Mouse (Mus musculus) CH12.LX (cell line): ENCODE measurements around the gene Dse. TPM values are rescaled to one million over a fixed set of nuclear protein-coding genes. Genes with fewer than 3 reads are reported as not detected.

ENCODE experiments used
- DNase-seq: peaks from one replicate; pipeline ENCODE4 v3.0.0-alpha.2; 2013; ENCODE audit errors: extremely low read depth
- H3K27ac ChIP-seq: 2 replicates; pipeline ENCODE4 v1.5.1; 2012; ENCODE audit warnings: low read depth, mild to moderate bottlenecking, control low read depth, moderate library complexity; ENCODE audit not compliant: insufficient read depth
- H3K27me3 ChIP-seq: replicated peaks from 2 replicates; pipeline ENCODE3; 2012; ENCODE audit warnings: inconsistent platforms
- H3K36me3 ChIP-seq, 2 experiments: replicated peaks in 1 of 2; 2 replicates each; pipeline versions ENCODE3 to v1.6.1; 2012; ENCODE audit warnings: inconsistent platforms in 1 of 2, low read length in 1 of 2, mild to moderate bottlenecking in 1 of 2, mixed read lengths in 1 of 2, moderate library complexity in 1 of 2; ENCODE audit not compliant: control insufficient read depth in 1 of 2, insufficient read depth in 1 of 2
- H3K4me1 ChIP-seq, 2 experiments: 2 replicates each; pipeline ENCODE4 v1.6.1; 2012; ENCODE audit warnings: inconsistent platforms in 1 of 2, moderate library complexity in 1 of 2; ENCODE audit not compliant: insufficient read depth in 2 of 2, control insufficient read depth in 1 of 2
- H3K4me2 ChIP-seq: 2 replicates; pipeline ENCODE4 v1.6.1; 2012; ENCODE audit warnings: low read depth, mild to moderate bottlenecking, control low read depth; ENCODE audit not compliant: poor library complexity, insufficient read depth, severe bottlenecking
- H3K4me3 ChIP-seq, 3 experiments: fragments of 150-350 bp in 1 of 3; sonication (generic) in 1 of 3; replicated peaks in 1 of 3; 2 replicates each; pipeline versions ENCODE3 to v1.5.1; 2011 to 2012; ENCODE audit warnings: low read depth in 2 of 3, low read length in 2 of 3, mild to moderate bottlenecking in 2 of 3, moderate library complexity in 2 of 3, control low read depth in 1 of 3, improper control_type of control experiment in 1 of 3, inconsistent platforms in 1 of 3, mixed read lengths in 1 of 3; ENCODE audit not compliant: poor library complexity in 1 of 3
- H3K79me2 ChIP-seq: replicated peaks from 2 replicates; pipeline ENCODE4 v1.6.1; 2012; ENCODE audit warnings: mild to moderate bottlenecking, moderate library complexity; ENCODE audit not compliant: control insufficient read depth, poor library complexity, insufficient read depth, severe bottlenecking; ENCODE audit errors: extremely low read depth
- H3K9ac ChIP-seq: 2 replicates; pipeline ENCODE4 v1.6.1; 2012; ENCODE audit warnings: low read depth, mild to moderate bottlenecking, control low read depth, moderate library complexity; ENCODE audit not compliant: insufficient read depth
- H3K9me3 ChIP-seq: replicated peaks from 2 replicates; pipeline ENCODE3; 2012; ENCODE audit warnings: low read length, inconsistent platforms, mixed read lengths
- BHLHE40 ChIP-seq: IDR thresholded peaks from 2 replicates; pipeline ENCODE4 v1.6.1; 2011; ENCODE audit warnings: mild to moderate bottlenecking, low read depth, low read length, improper control_type of control experiment
- CHD1 ChIP-seq: IDR thresholded peaks from 2 replicates; pipeline ENCODE4 v1.6.1; 2012; ENCODE audit warnings: low read depth, low read length, improper control_type of control experiment, inconsistent platforms
- CTCF ChIP-seq, 2 experiments: IDR thresholded peaks in 1 of 2; conservative IDR thresholded peaks in 1 of 2; 2 replicates each; pipeline ENCODE4 v1.5.1; 2011 to 2012; ENCODE audit warnings: low read depth in 2 of 2, low read length in 2 of 2, improper control_type of control experiment in 1 of 2, inconsistent platforms in 1 of 2, mild to moderate bottlenecking in 1 of 2, moderate library complexity in 1 of 2
- ELF1 ChIP-seq: IDR thresholded peaks from 2 replicates; pipeline ENCODE4 v1.6.1; 2014; ENCODE audit warnings: low read depth, mild to moderate bottlenecking, inconsistent platforms, low read length, improper control_type of control experiment
- ETS1 ChIP-seq: conservative IDR thresholded peaks from 2 replicates; pipeline ENCODE4 v1.6.1; 2012; ENCODE audit warnings: low read depth, mild to moderate bottlenecking, inconsistent platforms, low read length, improper control_type of control experiment, moderate library complexity
- IRF4 ChIP-seq: IDR thresholded peaks from 2 replicates; pipeline ENCODE4 v1.6.1; 2014; ENCODE audit warnings: low read depth, mild to moderate bottlenecking, inconsistent platforms, low read length, improper control_type of control experiment
- KAT2A ChIP-seq: IDR thresholded peaks from 2 replicates; pipeline ENCODE4 v1.6.1; 2012; ENCODE audit warnings: low read length, improper control_type of control experiment, inconsistent platforms; ENCODE audit not compliant: insufficient replicate concordance
- MAFK ChIP-seq: IDR thresholded peaks from 2 replicates; pipeline ENCODE4 v1.6.1; 2011; ENCODE audit warnings: low read length, improper control_type of control experiment; ENCODE audit not compliant: insufficient replicate concordance
- MAX ChIP-seq: IDR thresholded peaks from 2 replicates; pipeline ENCODE4 v1.6.1; 2011; ENCODE audit warnings: low read length, improper control_type of control experiment
- MAZ ChIP-seq: IDR thresholded peaks from 2 replicates; pipeline ENCODE4 v1.6.1; 2012; ENCODE audit warnings: low read depth, mild to moderate bottlenecking, inconsistent platforms, low read length, improper control_type of control experiment, moderate library complexity
- MEF2A ChIP-seq: IDR thresholded peaks from 2 replicates; pipeline ENCODE4 v1.6.1; 2014; ENCODE audit warnings: low read depth, mild to moderate bottlenecking, inconsistent platforms, low read length, improper control_type of control experiment, borderline replicate concordance
- MXI1 ChIP-seq: IDR thresholded peaks from 2 replicates; pipeline ENCODE4 v1.6.1; 2011; ENCODE audit warnings: mild to moderate bottlenecking, low read depth, low read length, improper control_type of control experiment
- MYC ChIP-seq: IDR thresholded peaks from 2 replicates; pipeline ENCODE4 v1.6.1; 2011; ENCODE audit warnings: low read depth, mild to moderate bottlenecking, improper control_type of control experiment, low read length
- NELFE ChIP-seq: IDR thresholded peaks from 2 replicates; pipeline ENCODE4 v1.6.1; 2011; ENCODE audit warnings: low read depth, low read length, improper control_type of control experiment
- NRF1 ChIP-seq: IDR thresholded peaks from 2 replicates; pipeline ENCODE4 v1.6.1; 2014; ENCODE audit warnings: low read depth, mild to moderate bottlenecking, inconsistent platforms, low read length, improper control_type of control experiment, moderate library complexity
- PAX5 ChIP-seq: IDR thresholded peaks from 2 replicates; pipeline ENCODE4 v1.6.1; 2012; ENCODE audit warnings: low read length, inconsistent platforms, mixed read lengths
- POLR2AphosphoS2 ChIP-seq: IDR thresholded peaks from 2 replicates; pipeline ENCODE4 v1.6.1; 2011; ENCODE audit warnings: low read depth, low read length, improper control_type of control experiment
- RAD21 ChIP-seq: IDR thresholded peaks from 2 replicates; pipeline ENCODE4 v1.6.1; 2011; ENCODE audit warnings: low read depth, mild to moderate bottlenecking, low read length, improper control_type of control experiment, moderate library complexity
- RCOR1 ChIP-seq: conservative IDR thresholded peaks from 2 replicates; pipeline ENCODE4 v1.6.1; 2012; ENCODE audit warnings: low read depth, mild to moderate bottlenecking, inconsistent platforms, low read length, improper control_type of control experiment
- SIN3A ChIP-seq: IDR thresholded peaks from 2 replicates; pipeline ENCODE4 v1.6.1; 2012; ENCODE audit warnings: low read length, improper control_type of control experiment, inconsistent platforms
- SMC3 ChIP-seq: IDR thresholded peaks from 2 replicates; pipeline ENCODE4 v1.6.1; 2011; ENCODE audit warnings: low read depth, low read length, improper control_type of control experiment
- TBP ChIP-seq: conservative IDR thresholded peaks from 2 replicates; pipeline ENCODE4 v1.6.1; 2011; ENCODE audit warnings: low read depth, low read length, improper control_type of control experiment
- TCF12 ChIP-seq: IDR thresholded peaks from 2 replicates; pipeline ENCODE4 v1.6.1; 2014; ENCODE audit warnings: low read depth, mild to moderate bottlenecking, inconsistent platforms, low read length, improper control_type of control experiment
- UBTF ChIP-seq: IDR thresholded peaks from 2 replicates; pipeline ENCODE4 v1.6.1; 2012; ENCODE audit warnings: low read depth, mild to moderate bottlenecking, inconsistent platforms, low read length, improper control_type of control experiment, moderate library complexity
- USF2 ChIP-seq: conservative IDR thresholded peaks from 2 replicates; pipeline ENCODE4 v1.6.1; 2011; ENCODE audit warnings: low read depth, low read length, improper control_type of control experiment
- dilution Hi-C: fragments of 300-500 bp; cut with MboI; formaldehyde crosslinking; loops from 2 replicates; pipeline ENCODE4 v1.14.3; 2020; ENCODE audit warnings: low sequenced_read_pairs; ENCODE audit not compliant: extremely low pct_unique_long_range_greater_than_20kb, extremely low pct_ligation_motif_present
- in situ Hi-C: fragments of 300-500 bp; cut with MboI; formaldehyde crosslinking; loops from 3 replicates; pipeline ENCODE4 v1.14.3; 2019; ENCODE audit warnings: low sequenced_read_pairs, low pct_ligation_motif_present, low pct_unique_long_range_greater_than_20kb, mixed read lengths
- polyA plus RNA-seq: library from polyadenylated mRNA; unstranded; fragments of >175 nt; gene quantifications from 2 replicates; pipeline ENCODE4 v1.2.1, GENCODE M21; 2012; ENCODE audit warnings: low read depth; ENCODE audit not compliant: insufficient read length
- total RNA-seq, 2 experiments: library from RNA; depleted of rRNA; stranded (reverse); fragments of 300-350 nt in 1 of 2; fragments of >200 nt in 1 of 2; gene quantifications; 2 replicates each; pipeline ENCODE4 v1.2.3; 2012 to 2014

Dse gene
- total and polyA plus RNA-seq, 3 experiments: 0.10 to 0.15 TPM; not detected in 1

- no peaks in the 10 kb centered on the region for H3K9me3 ChIP-seq
- no peak overlapping the region for H3K9ac ChIP-seq
- no peaks in the 10 kb centered on the region for H3K36me3 ChIP-seq
- no peaks in the 10 kb centered on the region for H3K27me3 ChIP-seq
- no peak overlapping the region for H3K4me2 ChIP-seq
- TF ChIP-seq IRF4: no peak
- no peak for TF ChIP-seq BHLHE40
- TF ChIP-seq TCF12: no peak
- no peak for TF ChIP-seq MAZ
- TF ChIP-seq CHD1: no peak
- no peak for TF ChIP-seq USF2
- TF ChIP-seq ELF1: no peak
- TF ChIP-seq RAD21: no peak
- TF ChIP-seq RCOR1: no peak
- TF ChIP-seq ETS1: no peak
- no peak for TF ChIP-seq MEF2A
- TF ChIP-seq POLR2AphosphoS2: no peak
- no peak for TF ChIP-seq SIN3A
- TF ChIP-seq KAT2A: no peak
- no peak for TF ChIP-seq MYC
- TF ChIP-seq SMC3: no peak
- TF ChIP-seq NRF1: no peak
- TF ChIP-seq, all 38 proteins: peak for 0
- DNase-seq: no peak
- H3K79me2 ChIP-seq: no peaks in the 10 kb centered on the region
- dilution Hi-C loops (no loop called here), in situ Hi-C loops (no loop called here)
- no peak overlapping the region for H3K27ac ChIP-seq
- H3K4me3 ChIP-seq: no peak overlapping the region
- peaks cover 0 to 5% of the 10 kb centered on the region in 2 experiments; a peak in 2 of 4 replicates for H3K4me1 ChIP-seq
These were observed 31.0 kb upstream of the Dse start for GRCm38 (mm10) chr10:34238536-34238935.

GRCm38 (mm10) chr10:34236569-34236968 is 29.1 kb upstream of the Dse start:
- DNase-seq: no peak
- in situ Hi-C loops (no loop called here), dilution Hi-C loops (no loop called here)

More at GRCm38 (mm10) chr10:34236569-34236968, 29.1 kb upstream of the Dse start:
- TF ChIP-seq UBTF (no peak), CTCF (conservative IDR thresholded peaks at IDR 0.05 in 1 of 2, IDR thresholded peaks at IDR 0.05 in 1 of 2; ENCODE audit: low read depth in 2 of 2, low read length in 2 of 2) (no peak), RCOR1 (no peak), TBP (no peak), TCF12 (no peak), RAD21 (no peak), MAFK (no peak), MXI1 (no peak), MYC (no peak), PAX5 (no peak), NELFE (no peak), MAX (no peak)
- no peak overlapping the region for H3K27ac ChIP-seq
- no peaks in the 10 kb centered on the region for H3K36me3 ChIP-seq
- no peaks in the 10 kb centered on the region for H3K79me2 ChIP-seq
- no peak overlapping the region for H3K9ac ChIP-seq
- peaks cover 0 to 10% of the 10 kb centered on the region in 2 experiments; a peak in 2 of 4 replicates for H3K4me1 ChIP-seq
- H3K4me2 ChIP-seq: no peak overlapping the region
- H3K9me3 ChIP-seq: no peaks in the 10 kb centered on the region
- H3K27me3 ChIP-seq: no peaks in the 10 kb centered on the region
- no peak overlapping the region for H3K4me3 ChIP-seq
